Mouse (Mus musculus) embryonic facial prominence, embryonic 11.5 days (tissue): ENCODE measurements around the gene Dedd2. TPM values are rescaled to one million over a fixed set of nuclear protein-coding genes. Genes with fewer than 3 reads are reported as not detected.

Experiments
- ATAC-seq: fragments of 200-750 bp; cut with Nextera tagmentation; replicated peaks from 2 replicates; pipeline ENCODE4 v1.8.0; 2017; ENCODE audit warnings: low read depth; ENCODE audit not compliant: insufficient number of reproducible peaks, low FRiP score, low TSS enrichment
- DNase-seq: peaks from one replicate; pipeline ENCODE4 v3.0.0-alpha.2; 2015; ENCODE audit warnings: low spot score
- H3K27ac ChIP-seq: fragments of 300-500 bp; sonication (generic); replicated peaks from 2 replicates; pipeline ENCODE4 v1.5.1; 2014; ENCODE audit warnings: mild to moderate bottlenecking, low read depth, low read length, control low read depth
- H3K27me3 ChIP-seq: fragments of 300-500 bp; sonication (generic); 2 replicates; pipeline ENCODE4 v1.6.1; 2014; ENCODE audit warnings: mild to moderate bottlenecking, low read length, moderate library complexity, mixed read lengths; ENCODE audit not compliant: control insufficient read depth, insufficient read depth
- H3K36me3 ChIP-seq: fragments of 300-500 bp; sonication (generic); replicated peaks from 2 replicates; pipeline ENCODE4 v1.6.1; 2014; ENCODE audit warnings: low read depth, mild to moderate bottlenecking, low read length, moderate library complexity, mixed read lengths; ENCODE audit not compliant: control insufficient read depth, insufficient read depth
- H3K4me1 ChIP-seq: fragments of 300-500 bp; sonication (generic); 2 replicates; pipeline ENCODE4 v1.6.1; 2014; ENCODE audit warnings: low read length, mixed read lengths; ENCODE audit not compliant: control insufficient read depth, insufficient read depth
- H3K4me2 ChIP-seq: fragments of 300-500 bp; sonication (generic); 2 replicates; pipeline ENCODE4 v1.6.1; 2014; ENCODE audit warnings: low read depth, mild to moderate bottlenecking, control low read depth, low read length, moderate library complexity
- H3K4me3 ChIP-seq: fragments of 300-500 bp; sonication (generic); 2 replicates; pipeline ENCODE4 v1.5.1; 2014; ENCODE audit warnings: low read depth, low read length, control low read depth
- H3K9ac ChIP-seq: fragments of 300-500 bp; sonication (generic); replicated peaks from 2 replicates; pipeline ENCODE4 v1.6.1; 2014; ENCODE audit warnings: mild to moderate bottlenecking, control low read depth, low read length
- H3K9me3 ChIP-seq: fragments of 300-500 bp; sonication (generic); replicated peaks from 2 replicates; pipeline ENCODE4 v1.6.1; 2016; ENCODE audit warnings: mild to moderate bottlenecking, low read length, inconsistent platforms, mixed read lengths; ENCODE audit not compliant: control insufficient read depth
- WGBS: fragments of 180-500 bp; shearing (Covaris S2); extraction: QIAGEN DNeasy Blood & Tissue Kit; methylation state at CpG from one replicate; pipeline ENCODE4 v1.1.7; 2014; 5-methylcytosine and 5-hydroxymethylcytosine counted together
- polyA plus RNA-seq: library from polyadenylated mRNA; unstranded; fragments of >200 nt; fragmentation: Nextera tagmentation; extraction: Ambion mirVana; gene quantifications from 2 replicates; pipeline ENCODE4 v1.2.1, GENCODE M21; 2014

The Dedd2 gene
- 7.7 and 7.9 TPM in 2 replicates for polyA plus RNA-seq

GRCm38 (mm10) chr7:25220457-25221101, at the start of gene Dedd2:
Gene Dedd2 (minus strand): TSS chr7:25220615.
- H3K4me3 ChIP-seq = peak within 1 kb of the TSS; percentile 70
- no peak for DNase-seq
- 8% methylated on average over 20 of the region's 20 CpGs for WGBS
- peak within 1 kb of the TSS; percentile 85 for H3K4me2 ChIP-seq
- peak within 1 kb of the TSS; percentile 81 for H3K9ac ChIP-seq
- H3K4me1 ChIP-seq = peaks cover 9% of the 10 kb centered on the region
- H3K9me3 ChIP-seq = no peaks in the 10 kb centered on the region
- H3K27me3 ChIP-seq = no peaks in the 10 kb centered on the region
- H3K36me3 ChIP-seq = peaks cover 2% of the 10 kb centered on the region
- H3K27ac ChIP-seq = peak within 1 kb of the TSS; percentile 70
- no peak for ATAC-seq

- Histone ChIP-seq H3K36me3 (peaks cover 4% of the 10 kb centered on the region; the same call in 1 of the 2 replicates), H3K9me3 (no peaks in the 10 kb centered on the region), H3K4me1 (peaks cover 5% of the 10 kb centered on the region; the same call in 1 of the 2 replicates), H3K27ac (no peak overlapping the region), H3K27me3 (no peaks in the 10 kb centered on the region), H3K4me3 (0 out of 2 replicates have a peak overlapping the region, but pooled peaks have one; percentile 3), H3K9ac (0 out of 2 replicates have a peak overlapping the region, but pooled peaks have one; percentile 4), H3K4me2 (no peak overlapping the region; the same call in 1 of the 2 replicates)
- no peak for ATAC-seq
- WGBS = 90% methylated on average over 8 of the region's 8 CpGs
- DNase-seq = no peak
These were observed 49.3 kb upstream of the Dedd2 start for GRCm38 (mm10) chr7:25269545-25270271.

- Histone ChIP-seq H3K9me3 (no peaks in the 10 kb centered on the region), H3K4me3 (peak overlapping the region; percentile 58), H3K27ac (no peak overlapping the region), H3K9ac (peak overlapping the region; percentile 69), H3K4me1 (peaks cover 5% of the 10 kb centered on the region; the same call in 1 of the 2 replicates), H3K27me3 (no peaks in the 10 kb centered on the region), H3K4me2 (peak overlapping the region; percentile 61), H3K36me3 (peaks cover 4% of the 10 kb centered on the region; the same call in 1 of the 2 replicates)
- 56% methylated on average over 4 of the region's 4 CpGs for WGBS
- no peak for DNase-seq
- ATAC-seq = no peak
These were observed 48.6 kb upstream of the Dedd2 start for GRCm38 (mm10) chr7:25269029-25269428.

- Histone ChIP-seq H3K27ac (no peak overlapping the region), H3K27me3 (no peaks in the 10 kb centered on the region), H3K9me3 (no peaks in the 10 kb centered on the region), H3K36me3 (peaks cover 4% of the 10 kb centered on the region; the same call in 1 of the 2 replicates), H3K4me1 (peaks cover 5% of the 10 kb centered on the region; the same call in 1 of the 2 replicates), H3K4me2 (peak overlapping the region; percentile 61), H3K4me3 (peak overlapping the region; percentile 58), H3K9ac (peak overlapping the region; percentile 69)
- DNase-seq (no peak), ATAC-seq (no peak)
- 7% methylated on average over 7 of the region's 7 CpGs for WGBS
These were observed 48.2 kb upstream of the Dedd2 start for GRCm38 (mm10) chr7:25268588-25268987.

- ATAC-seq = peak; percentile 96
- WGBS = 0% methylated on average over 33 of the region's 33 CpGs
- peaks cover 4% of the 10 kb centered on the region; the same call in 1 of the 2 replicates for H3K36me3 ChIP-seq
- no peaks in the 10 kb centered on the region for H3K27me3 ChIP-seq
- no peaks in the 10 kb centered on the region for H3K9me3 ChIP-seq
- H3K4me3 ChIP-seq = peak overlapping the region; percentile 58
- H3K4me1 ChIP-seq = peaks cover 5% of the 10 kb centered on the region; the same call in 1 of the 2 replicates
- peak overlapping the region; percentile 69 for H3K9ac ChIP-seq
- peak overlapping the region; percentile 61 for H3K4me2 ChIP-seq
- DNase-seq = peak; percentile 100
- H3K27ac ChIP-seq = 0 out of 2 replicates have a peak overlapping the region, but pooled peaks have one; percentile 49
These were observed 47.5 kb upstream of the Dedd2 start for GRCm38 (mm10) chr7:25267751-25268463.

- H3K4me2 ChIP-seq = peak within 1 kb of the TSS; percentile 61
- ATAC-seq (peak; percentile 79), DNase-seq (peak; percentile 100)
- peak within 1 kb of the TSS; percentile 58 for H3K4me3 ChIP-seq
- no peaks in the 10 kb centered on the region for H3K9me3 ChIP-seq
- 0 out of 2 replicates have a peak within 1 kb of the TSS, but pooled peaks have one; percentile 49 for H3K27ac ChIP-seq
- H3K9ac ChIP-seq = peak within 1 kb of the TSS; percentile 69
- no peaks in the 10 kb centered on the region for H3K27me3 ChIP-seq
- H3K4me1 ChIP-seq = peaks cover 5% of the 10 kb centered on the region; the same call in 1 of the 2 replicates
- peaks cover 4% of the 10 kb centered on the region; the same call in 1 of the 2 replicates for H3K36me3 ChIP-seq
- under 1% methylated on average over 29 of the region's 29 CpGs for WGBS
These were observed 46.9 kb upstream of the Dedd2 start, which contains the start of gene Cic for GRCm38 (mm10) chr7:25267301-25267750. Gene Cic (plus strand): TSS chr7:25267704.

- DNase-seq (no peak), ATAC-seq (no peak)
- Histone ChIP-seq H3K36me3 (no peaks in the 10 kb centered on the region), H3K9ac (no peak overlapping the region), H3K27ac (no peak overlapping the region), H3K9me3 (no peaks in the 10 kb centered on the region), H3K4me2 (no peak overlapping the region), H3K27me3 (no peaks in the 10 kb centered on the region), H3K4me1 (peaks cover 5% of the 10 kb centered on the region; the same call in 1 of the 2 replicates), H3K4me3 (no peak overlapping the region; the same call in 1 of the 2 replicates)
- WGBS = 84% methylated on average over 8 of the region's 8 CpGs
These were observed 46.0 kb upstream of the Dedd2 start for GRCm38 (mm10) chr7:25266180-25266962.
